Mouse (Mus musculus) CH12.LX (cell line): ENCODE measurements at regions not wholly inside any gene's neighbourhood (a gene's known extent, or its start where the extent isn't known, plus 50 kb on each side); places are given as distances from the start of the nearest gene placed in this dataset.

Experiments used
- DNase-seq: peaks from one replicate; pipeline ENCODE4 v3.0.0-alpha.2; 2013; ENCODE audit errors: extremely low read depth
- H3K27ac ChIP-seq: 2 replicates; pipeline ENCODE4 v1.5.1; 2012; ENCODE audit warnings: low read depth, mild to moderate bottlenecking, control low read depth, moderate library complexity; ENCODE audit not compliant: insufficient read depth
- H3K27me3 ChIP-seq: replicated peaks from 2 replicates; pipeline ENCODE3; 2012; ENCODE audit warnings: inconsistent platforms
- H3K36me3 ChIP-seq, 2 experiments: replicated peaks in 1 of 2; 2 replicates each; pipeline versions ENCODE3 to v1.6.1; 2012; ENCODE audit warnings: inconsistent platforms in 1 of 2, low read length in 1 of 2, mild to moderate bottlenecking in 1 of 2, mixed read lengths in 1 of 2, moderate library complexity in 1 of 2; ENCODE audit not compliant: control insufficient read depth in 1 of 2, insufficient read depth in 1 of 2
- H3K4me1 ChIP-seq, 2 experiments: 2 replicates each; pipeline ENCODE4 v1.6.1; 2012; ENCODE audit warnings: inconsistent platforms in 1 of 2, moderate library complexity in 1 of 2; ENCODE audit not compliant: insufficient read depth in 2 of 2, control insufficient read depth in 1 of 2
- H3K4me2 ChIP-seq: 2 replicates; pipeline ENCODE4 v1.6.1; 2012; ENCODE audit warnings: low read depth, mild to moderate bottlenecking, control low read depth; ENCODE audit not compliant: poor library complexity, insufficient read depth, severe bottlenecking
- H3K4me3 ChIP-seq, 3 experiments: fragments of 150-350 bp in 1 of 3; sonication (generic) in 1 of 3; replicated peaks in 1 of 3; 2 replicates each; pipeline versions ENCODE3 to v1.5.1; 2011 to 2012; ENCODE audit warnings: low read depth in 2 of 3, low read length in 2 of 3, mild to moderate bottlenecking in 2 of 3, moderate library complexity in 2 of 3, control low read depth in 1 of 3, improper control_type of control experiment in 1 of 3, inconsistent platforms in 1 of 3, mixed read lengths in 1 of 3; ENCODE audit not compliant: poor library complexity in 1 of 3
- H3K79me2 ChIP-seq: replicated peaks from 2 replicates; pipeline ENCODE4 v1.6.1; 2012; ENCODE audit warnings: mild to moderate bottlenecking, moderate library complexity; ENCODE audit not compliant: control insufficient read depth, poor library complexity, insufficient read depth, severe bottlenecking; ENCODE audit errors: extremely low read depth
- H3K9ac ChIP-seq: 2 replicates; pipeline ENCODE4 v1.6.1; 2012; ENCODE audit warnings: low read depth, mild to moderate bottlenecking, control low read depth, moderate library complexity; ENCODE audit not compliant: insufficient read depth
- H3K9me3 ChIP-seq: replicated peaks from 2 replicates; pipeline ENCODE3; 2012; ENCODE audit warnings: low read length, inconsistent platforms, mixed read lengths
- CHD2 ChIP-seq: IDR thresholded peaks from 2 replicates; pipeline ENCODE4 v1.6.1; 2011; ENCODE audit warnings: low read length, improper control_type of control experiment
- CTCF ChIP-seq, 2 experiments: IDR thresholded peaks in 1 of 2; conservative IDR thresholded peaks in 1 of 2; 2 replicates each; pipeline ENCODE4 v1.5.1; 2011 to 2012; ENCODE audit warnings: low read depth in 2 of 2, low read length in 2 of 2, improper control_type of control experiment in 1 of 2, inconsistent platforms in 1 of 2, mild to moderate bottlenecking in 1 of 2, moderate library complexity in 1 of 2
- E2F4 ChIP-seq: IDR thresholded peaks from 2 replicates; pipeline ENCODE4 v1.6.1; 2011; ENCODE audit warnings: low read depth, low read length, improper control_type of control experiment; ENCODE audit not compliant: insufficient replicate concordance
- EP300 ChIP-seq: IDR thresholded peaks from 2 replicates; pipeline ENCODE4 v1.6.1; 2011; ENCODE audit warnings: low read length, improper control_type of control experiment
- ETS1 ChIP-seq: conservative IDR thresholded peaks from 2 replicates; pipeline ENCODE4 v1.6.1; 2012; ENCODE audit warnings: low read depth, mild to moderate bottlenecking, inconsistent platforms, low read length, improper control_type of control experiment, moderate library complexity
- GABPA ChIP-seq: IDR thresholded peaks from 2 replicates; pipeline ENCODE4 v1.6.1; 2012; ENCODE audit warnings: low read depth, low read length, improper control_type of control experiment, inconsistent platforms; ENCODE audit not compliant: insufficient replicate concordance
- IRF4 ChIP-seq: IDR thresholded peaks from 2 replicates; pipeline ENCODE4 v1.6.1; 2014; ENCODE audit warnings: low read depth, mild to moderate bottlenecking, inconsistent platforms, low read length, improper control_type of control experiment
- JUND ChIP-seq: conservative IDR thresholded peaks from 2 replicates; pipeline ENCODE4 v1.6.1; 2011; ENCODE audit warnings: low read depth, low read length, improper control_type of control experiment
- MAZ ChIP-seq: IDR thresholded peaks from 2 replicates; pipeline ENCODE4 v1.6.1; 2012; ENCODE audit warnings: low read depth, mild to moderate bottlenecking, inconsistent platforms, low read length, improper control_type of control experiment, moderate library complexity
- MEF2A ChIP-seq: IDR thresholded peaks from 2 replicates; pipeline ENCODE4 v1.6.1; 2014; ENCODE audit warnings: low read depth, mild to moderate bottlenecking, inconsistent platforms, low read length, improper control_type of control experiment, borderline replicate concordance
- MXI1 ChIP-seq: IDR thresholded peaks from 2 replicates; pipeline ENCODE4 v1.6.1; 2011; ENCODE audit warnings: mild to moderate bottlenecking, low read depth, low read length, improper control_type of control experiment
- MYC ChIP-seq: IDR thresholded peaks from 2 replicates; pipeline ENCODE4 v1.6.1; 2011; ENCODE audit warnings: low read depth, mild to moderate bottlenecking, improper control_type of control experiment, low read length
- NELFE ChIP-seq: IDR thresholded peaks from 2 replicates; pipeline ENCODE4 v1.6.1; 2011; ENCODE audit warnings: low read depth, low read length, improper control_type of control experiment
- NRF1 ChIP-seq: IDR thresholded peaks from 2 replicates; pipeline ENCODE4 v1.6.1; 2014; ENCODE audit warnings: low read depth, mild to moderate bottlenecking, inconsistent platforms, low read length, improper control_type of control experiment, moderate library complexity
- PAX5 ChIP-seq: IDR thresholded peaks from 2 replicates; pipeline ENCODE4 v1.6.1; 2012; ENCODE audit warnings: low read length, inconsistent platforms, mixed read lengths
- POLR2A ChIP-seq: IDR thresholded peaks from 2 replicates; pipeline ENCODE4 v1.6.1; 2011; ENCODE audit warnings: low read depth, mild to moderate bottlenecking, improper control_type of control experiment, low read length
- POLR2AphosphoS2 ChIP-seq: IDR thresholded peaks from 2 replicates; pipeline ENCODE4 v1.6.1; 2011; ENCODE audit warnings: low read depth, low read length, improper control_type of control experiment
- RAD21 ChIP-seq: IDR thresholded peaks from 2 replicates; pipeline ENCODE4 v1.6.1; 2011; ENCODE audit warnings: low read depth, mild to moderate bottlenecking, low read length, improper control_type of control experiment, moderate library complexity
- RCOR1 ChIP-seq: conservative IDR thresholded peaks from 2 replicates; pipeline ENCODE4 v1.6.1; 2012; ENCODE audit warnings: low read depth, mild to moderate bottlenecking, inconsistent platforms, low read length, improper control_type of control experiment
- SMC3 ChIP-seq: IDR thresholded peaks from 2 replicates; pipeline ENCODE4 v1.6.1; 2011; ENCODE audit warnings: low read depth, low read length, improper control_type of control experiment
- TCF12 ChIP-seq: IDR thresholded peaks from 2 replicates; pipeline ENCODE4 v1.6.1; 2014; ENCODE audit warnings: low read depth, mild to moderate bottlenecking, inconsistent platforms, low read length, improper control_type of control experiment
- UBTF ChIP-seq: IDR thresholded peaks from 2 replicates; pipeline ENCODE4 v1.6.1; 2012; ENCODE audit warnings: low read depth, mild to moderate bottlenecking, inconsistent platforms, low read length, improper control_type of control experiment, moderate library complexity
- USF1 ChIP-seq: IDR thresholded peaks from 2 replicates; pipeline ENCODE4 v1.6.1; 2014; ENCODE audit warnings: low read depth, mild to moderate bottlenecking, inconsistent platforms, low read length, improper control_type of control experiment
- USF2 ChIP-seq: conservative IDR thresholded peaks from 2 replicates; pipeline ENCODE4 v1.6.1; 2011; ENCODE audit warnings: low read depth, low read length, improper control_type of control experiment
- ZC3H11A ChIP-seq: IDR thresholded peaks from 2 replicates; pipeline ENCODE4 v1.6.1; 2012; ENCODE audit warnings: low read depth, mild to moderate bottlenecking, inconsistent platforms, low read length, improper control_type of control experiment
- ZMIZ1 ChIP-seq: IDR thresholded peaks from 2 replicates; pipeline ENCODE4 v1.6.1; 2012; ENCODE audit warnings: low read depth, mild to moderate bottlenecking, inconsistent platforms, low read length, improper control_type of control experiment
- ZNF384 ChIP-seq: IDR thresholded peaks from 2 replicates; pipeline ENCODE4 v1.6.1; 2012; ENCODE audit warnings: low read depth, low read length, improper control_type of control experiment, inconsistent platforms
- dilution Hi-C: fragments of 300-500 bp; cut with MboI; formaldehyde crosslinking; loops from 2 replicates; pipeline ENCODE4 v1.14.3; 2020; ENCODE audit warnings: low sequenced_read_pairs; ENCODE audit not compliant: extremely low pct_unique_long_range_greater_than_20kb, extremely low pct_ligation_motif_present
- in situ Hi-C: fragments of 300-500 bp; cut with MboI; formaldehyde crosslinking; loops from 3 replicates; pipeline ENCODE4 v1.14.3; 2019; ENCODE audit warnings: low sequenced_read_pairs, low pct_ligation_motif_present, low pct_unique_long_range_greater_than_20kb, mixed read lengths

GRCm38 (mm10) chr1:89347341-89347740, 107.3 kb upstream of the Agap1 start:
- in situ Hi-C loops (no loop called here), dilution Hi-C loops (no loop called here)
- Histone ChIP-seq H3K4me3 (no peak overlapping the region), H3K27ac (no peak overlapping the region), H3K79me2 (no peaks in the 10 kb centered on the region), H3K9me3 (peaks cover 72% of the 10 kb centered on the region), H3K36me3 (no peaks in the 10 kb centered on the region), H3K4me2 (no peak overlapping the region), H3K9ac (no peak overlapping the region), H3K4me1 (no peaks in the 10 kb centered on the region), H3K27me3 (no peaks in the 10 kb centered on the region)
- TF ChIP-seq IRF4 (no peak), E2F4 (no peak), ZNF384 (no peak), ZC3H11A (no peak), ZMIZ1 (no peak), POLR2A (no peak), USF1 (no peak), SMC3 (no peak), EP300 (no peak), MEF2A (no peak), POLR2AphosphoS2 (no peak), RAD21 (no peak), MYC (no peak), MAZ (no peak), JUND (no peak), MXI1 (no peak)
- DNase-seq: no peak

DNA sequence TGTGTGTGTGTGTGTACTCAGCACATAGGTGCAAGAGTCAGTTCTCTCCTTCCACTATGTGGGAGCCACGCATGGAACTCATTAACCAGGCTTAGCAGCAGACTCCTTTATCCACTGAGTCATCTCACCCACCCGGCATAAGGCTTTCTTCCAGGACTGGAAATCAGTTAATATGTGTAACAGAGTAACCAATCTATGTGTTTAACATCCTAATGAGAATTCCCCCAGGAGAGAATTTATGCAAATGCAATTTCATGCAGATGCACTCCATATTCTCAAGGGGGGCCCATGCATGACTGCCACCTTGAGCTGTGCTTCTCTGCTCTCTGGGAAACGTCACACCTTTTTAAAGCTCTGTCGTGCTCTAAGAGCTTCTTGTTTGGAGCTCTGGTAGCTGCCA, 101.7 kb upstream of the Agap1 start:
- dilution Hi-C loops: no loop called here
- H3K9ac ChIP-seq: no peak overlapping the region
- no peak for TF ChIP-seq MEF2A
- TF ChIP-seq ETS1: no peak
- no peak for TF ChIP-seq ZNF384
- TF ChIP-seq EP300: no peak
- TF ChIP-seq UBTF: no peak
- no peak for TF ChIP-seq GABPA
- TF ChIP-seq USF1: no peak
- no peak for TF ChIP-seq MAZ
- no peak for TF ChIP-seq NELFE
- TF ChIP-seq PAX5: no peak
- no peak for TF ChIP-seq RCOR1
- no peak for TF ChIP-seq E2F4
- TF ChIP-seq CTCF (conservative IDR thresholded peaks at IDR 0.05 in 1 of 2, IDR thresholded peaks at IDR 0.05 in 1 of 2; ENCODE audit: low read depth in 2 of 2, low read length in 2 of 2): no peak
- TF ChIP-seq TCF12: no peak
- no peak for TF ChIP-seq CHD2
- TF ChIP-seq RAD21: no peak
- TF ChIP-seq USF2: no peak
- TF ChIP-seq NRF1: no peak
- TF ChIP-seq POLR2AphosphoS2: no peak
- TF ChIP-seq SMC3: no peak
- TF ChIP-seq, all 38 proteins: peak for 0
- Histone ChIP-seq H3K9me3 (peaks cover 89% of the 10 kb centered on the region), H3K79me2 (no peaks in the 10 kb centered on the region), H3K4me3 (no peak overlapping the region), H3K4me1 (no peaks in the 10 kb centered on the region), H3K27ac (no peak overlapping the region), H3K36me3 (no peaks in the 10 kb centered on the region), H3K27me3 (no peaks in the 10 kb centered on the region), H3K4me2 (no peak overlapping the region)
- no peak for DNase-seq
- in situ Hi-C loops: no loop called here
